Mouse (Mus musculus): ENCODE results near the gene Ascl3. TPM values are rescaled to one million over a fixed set of nuclear protein-coding genes. Genes with fewer than 3 reads are reported as not detected.
A peak's percentile ranks its signal among the peaks of the same experiment; 100 is the strongest.

Gene Ascl3
- polyA plus RNA-seq, 1 experiment = not detected

DNA sequence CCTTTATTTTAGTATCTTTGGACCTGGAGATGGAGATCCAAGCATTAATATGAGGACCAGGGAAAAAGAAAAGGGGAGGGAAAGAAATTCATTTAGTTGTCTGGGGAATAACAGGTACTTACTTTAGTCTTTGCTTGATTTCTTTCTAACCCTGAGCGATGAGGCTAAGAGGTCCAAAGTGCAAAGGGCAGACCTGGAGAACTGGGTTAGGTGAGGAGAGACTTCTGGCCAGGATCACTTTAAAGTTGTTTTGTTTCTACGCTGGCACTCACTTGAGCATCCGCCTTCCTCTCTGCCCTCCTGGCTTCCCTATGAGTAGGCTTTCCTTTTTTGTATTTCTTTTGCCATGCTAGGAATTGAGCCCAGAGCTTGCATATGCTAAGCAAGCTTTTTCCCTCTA, 24.8 kb upstream of the Ascl3 start:
- Histone ChIP-seq H3K27ac (ENCODE audit: insufficient read depth, low read length) (no peak overlapping the region), H3K4me1 (ENCODE audit: control insufficient read depth, insufficient read depth, low read length) (no peaks in the 10 kb centered on the region), H3K36me3 (ENCODE audit: control insufficient read depth, insufficient read depth, low read length, poor library complexity, severe bottlenecking) (no peaks in the 10 kb centered on the region), H3K27me3 (ENCODE audit: control insufficient read depth, insufficient read depth, low read length, poor library complexity, severe bottlenecking) (no peaks in the 10 kb centered on the region), H3K4me3 (ENCODE audit: low read depth, low read length) (no peak overlapping the region), H3K9me3 (replicated peaks; ENCODE audit: control insufficient read depth, insufficient read depth, low read length, poor library complexity, severe bottlenecking) (no peaks in the 10 kb centered on the region), H3K9ac (ENCODE audit: low read depth, poor library complexity, severe bottlenecking) (no peak overlapping the region)
- TF ChIP-seq EP300 (IDR thresholded peaks at IDR 0.05; ENCODE audit: insufficient read depth, low read depth, low read length) = no peak
- TF ChIP-seq POLR2A (IDR thresholded peaks at IDR 0.05; ENCODE audit: insufficient read depth, low read length) = no peak
- no peak for TF ChIP-seq CTCF (IDR thresholded peaks at IDR 0.05; ENCODE audit: low read depth, low read length)

DNA sequence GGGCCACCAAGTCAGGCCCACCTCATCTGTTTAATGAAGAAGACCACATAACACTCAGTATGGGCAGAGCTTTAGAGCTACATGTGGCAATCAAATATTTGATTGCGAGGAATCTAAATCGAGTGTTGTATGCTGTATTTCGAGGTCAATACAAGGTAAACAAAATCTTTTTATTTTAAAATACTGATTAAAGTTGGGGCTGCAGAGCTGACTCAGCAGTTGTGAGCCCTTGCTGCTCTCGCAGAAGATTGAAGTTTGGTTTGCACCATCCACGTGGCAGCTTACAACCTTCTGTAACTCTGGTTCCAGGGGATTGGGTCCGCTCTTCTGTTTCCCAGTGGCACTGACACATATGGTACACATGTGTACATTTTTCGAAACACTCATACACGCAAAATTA, 22.5 kb upstream of the Ascl3 start:
- Histone ChIP-seq H3K36me3 (ENCODE audit: control insufficient read depth, insufficient read depth, low read length, poor library complexity, severe bottlenecking) (no peaks in the 10 kb centered on the region), H3K27me3 (ENCODE audit: control insufficient read depth, insufficient read depth, low read length, poor library complexity, severe bottlenecking) (no peaks in the 10 kb centered on the region), H3K9ac (ENCODE audit: low read depth, poor library complexity, severe bottlenecking) (no peak overlapping the region), H3K4me1 (ENCODE audit: control insufficient read depth, insufficient read depth, low read length) (no peaks in the 10 kb centered on the region), H3K27ac (ENCODE audit: insufficient read depth, low read length) (no peak overlapping the region), H3K9me3 (replicated peaks; ENCODE audit: control insufficient read depth, insufficient read depth, low read length, poor library complexity, severe bottlenecking) (no peaks in the 10 kb centered on the region), H3K4me3 (ENCODE audit: low read depth, low read length) (no peak overlapping the region)
- no peak for TF ChIP-seq CTCF (IDR thresholded peaks at IDR 0.05; ENCODE audit: low read depth, low read length)
- no peak for TF ChIP-seq POLR2A (IDR thresholded peaks at IDR 0.05; ENCODE audit: insufficient read depth, low read length)
- TF ChIP-seq EP300 (IDR thresholded peaks at IDR 0.05; ENCODE audit: insufficient read depth, low read depth, low read length) = no peak

DNA sequence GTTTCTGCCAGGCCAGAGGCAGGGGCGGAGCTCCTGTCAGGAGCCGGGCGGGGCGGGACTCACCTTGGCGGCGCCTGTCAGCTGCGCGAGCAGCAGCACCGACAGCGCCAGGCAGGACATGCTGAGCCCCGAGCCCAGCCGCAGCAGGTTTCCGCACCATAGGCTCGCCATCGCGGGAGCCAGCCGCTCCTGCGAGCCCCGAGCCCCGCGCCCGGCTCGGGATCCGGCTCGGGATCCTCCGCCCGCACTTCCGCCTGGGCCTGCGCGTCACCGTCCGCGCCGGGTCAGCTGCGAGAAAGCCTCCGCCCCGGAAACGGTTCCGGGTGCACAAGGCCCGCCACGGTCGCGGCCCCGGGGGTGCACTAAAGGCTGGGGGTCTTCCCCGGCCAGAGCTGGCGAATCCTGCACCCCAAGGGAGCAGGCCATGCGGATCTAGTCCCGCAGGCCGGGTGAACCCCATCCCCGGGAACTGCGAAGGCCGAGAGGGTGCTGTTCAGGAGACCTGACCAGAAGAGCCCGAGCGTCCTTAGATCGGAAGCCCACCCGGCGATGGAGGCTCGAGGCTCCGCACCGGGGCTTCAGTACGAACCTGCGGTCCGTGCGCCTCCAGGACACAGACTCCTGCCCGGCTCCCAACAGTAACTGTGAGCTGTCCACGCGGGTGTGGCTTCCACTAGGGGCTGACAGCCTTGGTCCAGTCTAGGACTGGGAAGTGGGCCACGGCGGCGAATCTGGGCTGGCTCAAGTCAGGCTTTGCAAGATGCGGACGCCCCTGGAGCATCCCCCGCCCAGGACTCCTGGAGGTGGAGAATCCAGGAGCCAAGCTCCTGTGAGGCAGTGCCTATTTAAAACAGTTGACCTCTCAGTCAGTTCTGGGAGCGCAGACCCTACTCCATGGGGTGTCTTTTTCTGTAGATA, 20.7 kb upstream of the Ascl3 start, which contains the start of gene Tmem9b:
TSS of gene Tmem9b (minus strand) at position 868 of the 918 bp plus-strand sequence.
- no peak for TF ChIP-seq POLR2A (IDR thresholded peaks at IDR 0.05; ENCODE audit: insufficient read depth, low read length)
- TF ChIP-seq CTCF (IDR thresholded peaks at IDR 0.05; ENCODE audit: low read depth, low read length) = no peak
- no peak for TF ChIP-seq EP300 (IDR thresholded peaks at IDR 0.05; ENCODE audit: insufficient read depth, low read depth, low read length)

DNA sequence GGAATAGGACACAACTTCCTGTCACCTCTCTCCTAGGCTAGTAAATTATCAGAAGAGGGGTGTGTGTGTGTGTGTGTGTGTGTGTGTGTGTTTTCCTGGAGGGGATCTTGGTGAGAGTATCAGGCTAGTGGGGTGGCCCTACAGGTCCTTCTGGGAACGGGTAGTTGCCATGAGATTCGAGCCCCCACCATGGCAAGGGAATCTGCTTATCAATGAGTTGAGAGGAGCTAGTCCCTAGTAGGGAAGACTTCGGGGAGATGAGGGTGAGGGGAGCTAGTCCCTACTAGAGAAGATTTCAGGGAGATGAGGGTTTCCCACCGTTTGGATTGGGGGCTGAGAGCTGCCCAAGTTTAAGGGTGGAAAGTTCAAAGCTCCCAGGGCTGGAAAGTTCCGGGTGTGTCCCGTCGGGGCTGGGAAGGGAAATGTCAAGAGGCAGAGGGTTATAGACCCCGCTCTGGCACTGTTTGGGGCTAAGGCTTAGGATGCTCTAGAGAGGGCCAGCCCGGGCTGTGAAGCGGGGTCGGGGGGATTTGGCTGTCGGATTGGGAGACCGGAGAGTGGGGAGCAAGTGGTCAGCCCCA, 20.0 kb upstream of the Ascl3 start:
- TF ChIP-seq CTCF (IDR thresholded peaks at IDR 0.05; ENCODE audit: low read depth, low read length) (no peak), EP300 (IDR thresholded peaks at IDR 0.05; ENCODE audit: insufficient read depth, low read depth, low read length) (no peak), POLR2A (IDR thresholded peaks at IDR 0.05; ENCODE audit: insufficient read depth, low read length) (no peak)
- H3K9ac ChIP-seq (ENCODE audit: low read depth, poor library complexity, severe bottlenecking) = peak overlapping the region; percentile 88
- no peaks in the 10 kb centered on the region for H3K4me1 ChIP-seq (ENCODE audit: control insufficient read depth, insufficient read depth, low read length)
- no peaks in the 10 kb centered on the region for H3K27me3 ChIP-seq (ENCODE audit: control insufficient read depth, insufficient read depth, low read length, poor library complexity, severe bottlenecking)
- peak overlapping the region; percentile 90 for H3K4me3 ChIP-seq (ENCODE audit: low read depth, low read length)
- H3K27ac ChIP-seq (ENCODE audit: insufficient read depth, low read length) = no peak overlapping the region
- no peaks in the 10 kb centered on the region for H3K9me3 ChIP-seq (replicated peaks; ENCODE audit: control insufficient read depth, insufficient read depth, low read length, poor library complexity, severe bottlenecking)
- H3K36me3 ChIP-seq (ENCODE audit: control insufficient read depth, insufficient read depth, low read length, poor library complexity, severe bottlenecking) = no peaks in the 10 kb centered on the region

More for the DNA sequence above, 20.7 kb upstream of the Ascl3 start, which contains the start of gene Tmem9b:
- Histone ChIP-seq H3K27ac (ENCODE audit: insufficient read depth, low read length) (no peak within 1 kb of the TSS), H3K4me3 (ENCODE audit: low read depth, low read length) (peak within 1 kb of the TSS; percentile 90), H3K4me1 (ENCODE audit: control insufficient read depth, insufficient read depth, low read length) (no peaks in the 10 kb centered on the region), H3K9ac (ENCODE audit: low read depth, poor library complexity, severe bottlenecking) (peak within 1 kb of the TSS; percentile 88), H3K9me3 (replicated peaks; ENCODE audit: control insufficient read depth, insufficient read depth, low read length, poor library complexity, severe bottlenecking) (no peaks in the 10 kb centered on the region), H3K27me3 (ENCODE audit: control insufficient read depth, insufficient read depth, low read length, poor library complexity, severe bottlenecking) (no peaks in the 10 kb centered on the region), H3K36me3 (ENCODE audit: control insufficient read depth, insufficient read depth, low read length, poor library complexity, severe bottlenecking) (no peaks in the 10 kb centered on the region)

DNA sequence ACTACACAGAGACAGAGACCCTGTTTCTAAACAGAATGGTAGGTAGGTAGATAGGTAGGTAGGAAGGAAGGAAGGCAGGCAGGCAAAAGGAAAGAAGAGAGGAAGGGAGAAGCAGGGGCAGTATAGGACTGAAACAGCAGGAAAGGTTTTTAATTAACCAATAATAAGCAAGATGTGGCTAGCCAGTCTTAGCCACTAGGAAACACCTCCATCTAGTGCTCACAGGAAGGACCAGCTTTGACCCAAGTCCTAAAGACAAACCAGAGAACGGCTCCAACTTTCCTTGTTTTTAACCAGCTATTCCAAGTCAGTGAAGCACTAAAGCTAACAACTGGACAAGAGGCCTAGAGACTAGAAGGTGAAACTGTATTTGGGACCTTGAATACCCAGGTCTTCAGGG, 16.2 kb upstream of the Ascl3 start:
- TF ChIP-seq CTCF (IDR thresholded peaks at IDR 0.05; ENCODE audit: low read depth, low read length) (no peak), EP300 (IDR thresholded peaks at IDR 0.05; ENCODE audit: insufficient read depth, low read depth, low read length) (no peak), POLR2A (IDR thresholded peaks at IDR 0.05; ENCODE audit: insufficient read depth, low read length) (no peak)

DNA sequence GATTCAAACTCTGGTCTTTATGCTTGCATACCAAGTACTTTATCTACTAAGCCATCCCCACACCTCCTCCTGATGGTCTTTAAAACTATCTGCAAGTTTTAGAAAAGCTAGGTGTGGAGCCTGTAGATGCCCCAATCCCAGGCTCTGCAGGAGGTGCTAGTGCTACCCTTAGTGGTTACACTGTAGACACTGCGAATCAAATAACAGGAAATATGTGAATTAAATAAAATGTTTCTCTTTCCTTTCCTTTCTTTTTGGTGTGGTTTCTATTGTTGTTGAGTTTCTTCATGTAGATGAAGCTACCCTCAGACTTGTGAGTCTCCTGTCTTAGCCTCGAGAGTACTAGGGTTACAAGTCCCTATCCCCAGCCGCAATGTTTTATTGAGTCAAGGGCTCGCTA, 10.2 kb upstream of the Ascl3 start:
- no peak overlapping the region for H3K4me3 ChIP-seq (ENCODE audit: low read depth, low read length)
- no peak overlapping the region for H3K9ac ChIP-seq (ENCODE audit: low read depth, poor library complexity, severe bottlenecking)
- no peak overlapping the region for H3K27ac ChIP-seq (ENCODE audit: insufficient read depth, low read length)
- H3K36me3 ChIP-seq (ENCODE audit: control insufficient read depth, insufficient read depth, low read length, poor library complexity, severe bottlenecking) = no peaks in the 10 kb centered on the region
- H3K27me3 ChIP-seq (ENCODE audit: control insufficient read depth, insufficient read depth, low read length, poor library complexity, severe bottlenecking) = no peaks in the 10 kb centered on the region; the same call in 1 of the 2 replicates
- no peaks in the 10 kb centered on the region for H3K9me3 ChIP-seq (replicated peaks; ENCODE audit: control insufficient read depth, insufficient read depth, low read length, poor library complexity, severe bottlenecking)
- H3K4me1 ChIP-seq (ENCODE audit: control insufficient read depth, insufficient read depth, low read length) = no peaks in the 10 kb centered on the region
- TF ChIP-seq POLR2A (IDR thresholded peaks at IDR 0.05; ENCODE audit: insufficient read depth, low read length) = no peak
- TF ChIP-seq EP300 (IDR thresholded peaks at IDR 0.05; ENCODE audit: insufficient read depth, low read depth, low read length) = no peak
- TF ChIP-seq CTCF (IDR thresholded peaks at IDR 0.05; ENCODE audit: low read depth, low read length) = no peak

More for the DNA sequence above, 16.2 kb upstream of the Ascl3 start:
- Histone ChIP-seq H3K4me1 (ENCODE audit: control insufficient read depth, insufficient read depth, low read length) (no peaks in the 10 kb centered on the region), H3K27me3 (ENCODE audit: control insufficient read depth, insufficient read depth, low read length, poor library complexity, severe bottlenecking) (no peaks in the 10 kb centered on the region), H3K36me3 (ENCODE audit: control insufficient read depth, insufficient read depth, low read length, poor library complexity, severe bottlenecking) (no peaks in the 10 kb centered on the region), H3K9ac (ENCODE audit: low read depth, poor library complexity, severe bottlenecking) (no peak overlapping the region), H3K9me3 (replicated peaks; ENCODE audit: control insufficient read depth, insufficient read depth, low read length, poor library complexity, severe bottlenecking) (no peaks in the 10 kb centered on the region), H3K4me3 (ENCODE audit: low read depth, low read length) (no peak overlapping the region), H3K27ac (ENCODE audit: insufficient read depth, low read length) (no peak overlapping the region)
